Mouse (Mus musculus): ENCODE data around the gene Cln6. TPM values are rescaled to one million over a fixed set of nuclear protein-coding genes. Genes with fewer than 3 reads are reported as not detected.
A peak's percentile ranks its signal among the peaks of the same experiment; 100 is the strongest.
"Not testable (repeated sequence)": the region's sequence is repeated elsewhere in the genome, so short reads cannot be mapped to it uniquely, and the experiment has no call there.

Cln6 gene
- polyA plus RNA-seq, 1 experiment from 2014 or later, result 7.9 TPM

DNA sequence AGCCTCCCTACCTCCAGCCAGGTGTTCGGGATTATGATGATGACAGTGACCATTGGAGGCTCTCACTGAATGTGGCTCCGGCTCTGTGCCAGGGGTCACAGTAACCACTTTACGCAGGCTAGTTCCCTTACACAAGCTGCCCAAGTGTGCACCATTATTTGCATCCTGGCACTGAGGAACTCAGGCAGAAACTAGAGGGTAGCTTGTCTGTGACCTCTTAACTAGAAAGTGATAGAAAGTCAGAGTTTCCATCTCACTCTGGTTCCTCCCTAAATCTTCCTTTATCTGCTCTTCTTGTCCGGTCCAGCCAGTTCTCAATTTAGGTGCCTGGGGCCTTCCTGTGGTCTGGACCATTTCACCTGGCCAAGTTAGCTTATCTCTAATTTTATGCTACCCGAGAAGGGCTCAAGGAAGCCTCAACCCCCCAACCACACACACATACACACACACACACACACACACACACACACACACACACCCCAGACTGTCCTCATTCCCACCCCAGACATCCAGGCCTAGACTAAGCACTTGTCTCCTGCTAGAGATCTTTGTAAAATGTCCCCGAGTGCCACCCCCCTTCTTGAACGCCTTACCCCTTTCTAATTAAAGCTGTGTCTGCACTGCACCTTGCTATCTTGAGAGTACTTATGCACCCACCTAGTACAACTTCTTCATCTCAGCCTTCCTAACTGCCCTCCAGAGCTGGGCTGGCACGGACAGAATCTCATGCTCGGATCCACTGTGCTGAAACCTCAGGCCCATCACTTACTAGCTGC lies 22.1 kb upstream of the Cln6 start:
- DNase-seq (ENCODE audit: low spot score), result no peak
- no peak overlapping the region for H3K4me3 ChIP-seq (ENCODE audit: low read depth, low read length)
- no peak overlapping the region for H3K9ac ChIP-seq (ENCODE audit: low read depth, low read length)
- no peaks in the 10 kb centered on the region for H3K9me3 ChIP-seq (ENCODE audit: control insufficient read depth, low read length)
- H3K4me2 ChIP-seq (replicated peaks; ENCODE audit: low read depth, low read length), result no peak overlapping the region
- no peaks in the 10 kb centered on the region for H3K27me3 ChIP-seq (ENCODE audit: control insufficient read depth, insufficient read depth, low read length)
- H3K4me1 ChIP-seq (replicated peaks; ENCODE audit: control insufficient read depth, insufficient read depth, low read length), result no peaks in the 10 kb centered on the region
- no peak overlapping the region for H3K27ac ChIP-seq (ENCODE audit: low read depth, low read length)
- H3K36me3 ChIP-seq (ENCODE audit: control insufficient read depth, insufficient read depth, low read length), result no peaks in the 10 kb centered on the region
- 86% methylated on average over 9 of the region's 9 CpGs for WGBS
- no peak for ATAC-seq (ENCODE audit: low FRiP score)

DNA sequence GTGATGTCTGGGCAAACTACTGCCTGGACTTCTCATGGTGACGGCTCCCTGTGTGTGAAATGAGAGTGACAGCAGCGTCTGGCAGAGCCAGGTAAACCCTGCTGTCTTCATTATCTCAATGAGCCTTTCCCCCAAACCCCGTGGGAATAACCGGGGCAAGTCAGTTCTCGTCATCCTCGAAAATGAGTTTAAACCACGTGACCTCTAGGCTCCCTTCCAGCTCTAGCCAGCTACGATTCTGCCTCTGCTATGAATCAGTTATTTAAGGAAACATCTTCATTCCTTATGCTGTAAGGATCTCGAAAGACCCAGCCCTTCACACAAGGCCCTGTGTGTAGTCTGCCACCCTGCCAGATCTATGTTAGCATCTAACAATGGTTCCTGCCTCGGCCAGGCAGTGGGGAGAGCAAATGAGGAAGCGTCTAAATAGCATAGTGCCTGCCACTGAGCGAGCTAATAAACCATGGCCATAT lies 21.4 kb upstream of the Cln6 start:
- DNase-seq (ENCODE audit: low spot score) (no peak), ATAC-seq (ENCODE audit: low FRiP score) (no peak)
- Histone ChIP-seq H3K9ac (ENCODE audit: low read depth, low read length) (no peak overlapping the region), H3K27me3 (ENCODE audit: control insufficient read depth, insufficient read depth, low read length) (no peaks in the 10 kb centered on the region), H3K4me3 (ENCODE audit: low read depth, low read length) (no peak overlapping the region), H3K27ac (ENCODE audit: low read depth, low read length) (no peak overlapping the region), H3K4me2 (replicated peaks; ENCODE audit: low read depth, low read length) (no peak overlapping the region), H3K4me1 (replicated peaks; ENCODE audit: control insufficient read depth, insufficient read depth, low read length) (no peaks in the 10 kb centered on the region), H3K36me3 (ENCODE audit: control insufficient read depth, insufficient read depth, low read length) (no peaks in the 10 kb centered on the region), H3K9me3 (ENCODE audit: control insufficient read depth, low read length) (no peaks in the 10 kb centered on the region)
- 70% methylated on average over 12 of the region's 12 CpGs for WGBS

DNA sequence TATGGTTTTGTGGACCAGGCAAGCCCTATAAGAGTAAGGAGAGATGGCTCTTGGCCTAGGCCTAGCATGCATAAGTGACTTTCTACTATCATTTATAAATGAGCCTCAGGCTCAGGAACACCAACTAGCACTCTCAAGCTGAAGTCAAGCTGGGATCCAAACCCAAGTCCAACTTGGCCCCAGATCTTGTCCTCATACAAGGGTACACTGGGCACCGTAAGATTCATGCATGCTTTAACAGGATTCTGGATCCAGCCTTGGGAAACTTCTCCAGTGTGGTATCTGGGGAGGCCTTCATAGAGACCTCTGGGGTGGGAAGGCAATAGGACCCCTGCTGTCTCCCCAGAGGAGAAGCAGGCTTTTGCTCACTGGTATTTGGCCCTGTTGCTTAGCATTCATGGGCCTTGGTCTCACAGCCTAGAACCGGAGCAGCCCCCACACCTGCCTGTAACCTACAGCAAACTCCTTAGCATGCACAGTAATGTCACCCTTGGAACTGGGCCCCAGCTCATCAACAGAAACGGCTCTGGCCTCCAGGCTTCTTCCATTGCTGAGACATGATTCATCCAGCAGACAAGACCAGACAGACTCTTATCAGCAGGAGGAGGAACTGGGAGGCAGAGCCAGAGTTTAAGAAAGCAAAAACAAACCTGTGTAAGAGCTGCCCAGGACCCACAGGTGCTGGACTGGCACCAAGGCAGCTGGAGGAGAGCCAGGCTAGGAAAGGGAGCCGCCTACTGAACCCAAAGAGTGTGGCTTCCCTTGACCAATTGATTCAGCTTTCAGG lies 20.6 kb upstream of the Cln6 start:
- no peak overlapping the region for H3K4me2 ChIP-seq (replicated peaks; ENCODE audit: low read depth, low read length)
- no peak overlapping the region for H3K9ac ChIP-seq (ENCODE audit: low read depth, low read length)
- DNase-seq (ENCODE audit: low spot score), result no peak
- 89% methylated on average over 4 of the region's 4 CpGs for WGBS
- ATAC-seq (ENCODE audit: low FRiP score), result no peak
- H3K9me3 ChIP-seq (ENCODE audit: control insufficient read depth, low read length), result no peaks in the 10 kb centered on the region
- H3K4me1 ChIP-seq (replicated peaks; ENCODE audit: control insufficient read depth, insufficient read depth, low read length), result no peaks in the 10 kb centered on the region
- H3K4me3 ChIP-seq (ENCODE audit: low read depth, low read length), result no peak overlapping the region
- no peaks in the 10 kb centered on the region for H3K36me3 ChIP-seq (ENCODE audit: control insufficient read depth, insufficient read depth, low read length)
- no peak overlapping the region for H3K27ac ChIP-seq (ENCODE audit: low read depth, low read length)
- H3K27me3 ChIP-seq (ENCODE audit: control insufficient read depth, insufficient read depth, low read length), result no peaks in the 10 kb centered on the region

DNA sequence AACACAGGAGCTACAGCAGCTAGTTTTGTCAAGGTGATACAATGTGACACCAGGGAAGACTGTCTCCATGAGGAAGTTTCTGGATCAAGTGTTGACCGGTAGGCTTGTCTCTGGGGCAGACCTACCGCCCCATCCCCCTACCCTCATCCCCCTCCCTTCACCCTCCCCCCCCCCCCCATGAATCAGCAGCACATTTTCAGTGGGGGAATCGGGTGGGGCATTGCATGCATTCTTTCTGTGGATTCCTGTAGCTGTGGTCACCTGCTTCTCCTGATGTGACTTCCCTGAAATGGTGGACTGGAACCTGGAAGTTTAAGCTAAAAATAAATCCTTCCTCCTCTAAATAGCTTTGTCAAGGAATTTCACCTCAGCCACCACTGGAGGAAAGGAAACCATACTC lies 19.1 kb upstream of the Cln6 start:
- Histone ChIP-seq H3K4me3 (ENCODE audit: low read depth, low read length) (no peak overlapping the region), H3K4me1 (replicated peaks; ENCODE audit: control insufficient read depth, insufficient read depth, low read length) (no peaks in the 10 kb centered on the region), H3K9ac (ENCODE audit: low read depth, low read length) (no peak overlapping the region), H3K4me2 (replicated peaks; ENCODE audit: low read depth, low read length) (no peak overlapping the region), H3K27me3 (ENCODE audit: control insufficient read depth, insufficient read depth, low read length) (no peaks in the 10 kb centered on the region), H3K9me3 (ENCODE audit: control insufficient read depth, low read length) (no peaks in the 10 kb centered on the region), H3K36me3 (ENCODE audit: control insufficient read depth, insufficient read depth, low read length) (no peaks in the 10 kb centered on the region), H3K27ac (ENCODE audit: low read depth, low read length) (no peak overlapping the region)
- ATAC-seq (ENCODE audit: low FRiP score), result no peak
- DNase-seq (ENCODE audit: low spot score), result no peak
- 84% methylated on average over 3 of the region's 3 CpGs for WGBS

DNA sequence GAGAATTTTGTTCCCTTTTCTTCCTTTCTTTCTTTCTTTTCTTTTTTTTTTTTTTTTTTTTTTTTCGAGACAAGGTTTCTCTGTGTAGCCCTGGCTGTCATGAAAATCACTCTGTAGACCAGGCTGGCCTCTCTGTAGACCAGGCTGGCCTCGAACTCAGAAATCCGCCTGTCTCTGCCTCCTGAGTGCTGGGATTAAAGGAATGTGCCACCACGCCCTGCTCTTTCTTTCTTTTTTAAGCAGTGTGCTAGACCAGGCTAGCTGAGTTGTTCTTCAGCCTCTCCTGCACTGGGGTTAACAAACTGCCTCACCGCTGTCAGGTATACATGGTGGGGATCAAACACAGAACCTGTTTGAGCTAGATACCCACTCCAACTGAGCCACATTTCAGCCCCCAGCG lies 18.7 kb upstream of the Cln6 start:
- not testable (repeated sequence) for H3K4me2 ChIP-seq (replicated peaks; ENCODE audit: low read depth, low read length); H3K27ac ChIP-seq (ENCODE audit: low read depth, low read length); H3K9me3 ChIP-seq (ENCODE audit: control insufficient read depth, low read length); H3K9ac ChIP-seq (ENCODE audit: low read depth, low read length); ATAC-seq (ENCODE audit: low FRiP score); H3K36me3 ChIP-seq (ENCODE audit: control insufficient read depth, insufficient read depth, low read length); H3K4me1 ChIP-seq (replicated peaks; ENCODE audit: control insufficient read depth, insufficient read depth, low read length); H3K27me3 ChIP-seq (ENCODE audit: control insufficient read depth, insufficient read depth, low read length); H3K4me3 ChIP-seq (ENCODE audit: low read depth, low read length); DNase-seq (ENCODE audit: low spot score)
- 82% methylated on average over 6 of the region's 6 CpGs for WGBS

DNA sequence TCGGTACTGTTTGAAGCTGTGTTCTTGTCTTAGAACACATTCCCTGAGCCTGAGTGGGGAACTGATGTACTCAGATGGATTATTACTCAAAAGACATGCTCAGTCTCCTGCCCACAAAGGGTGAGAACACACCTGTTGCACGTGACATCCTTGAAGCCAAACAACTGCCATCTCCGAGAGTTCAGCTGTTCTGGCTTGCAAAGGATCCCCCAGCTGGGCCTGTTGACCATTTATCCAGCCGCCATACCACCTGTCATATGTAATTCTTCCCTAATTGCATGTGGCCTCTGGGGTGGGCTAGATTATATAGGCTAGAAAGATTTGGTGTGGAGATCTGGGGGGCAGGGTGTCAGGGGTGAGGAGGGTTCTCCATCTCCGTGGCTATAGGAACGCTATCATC lies 17.8 kb upstream of the Cln6 start:
- ATAC-seq (ENCODE audit: low FRiP score), result no peak
- WGBS, result 85% methylated on average over 6 of the region's 6 CpGs
- no peaks in the 10 kb centered on the region for H3K36me3 ChIP-seq (ENCODE audit: control insufficient read depth, insufficient read depth, low read length)
- H3K27me3 ChIP-seq (ENCODE audit: control insufficient read depth, insufficient read depth, low read length), result no peaks in the 10 kb centered on the region
- H3K4me1 ChIP-seq (replicated peaks; ENCODE audit: control insufficient read depth, insufficient read depth, low read length), result no peaks in the 10 kb centered on the region; the same call in 1 of the 2 replicates
- H3K4me3 ChIP-seq (ENCODE audit: low read depth, low read length), result no peak overlapping the region
- no peaks in the 10 kb centered on the region for H3K9me3 ChIP-seq (ENCODE audit: control insufficient read depth, low read length)
- no peak overlapping the region for H3K4me2 ChIP-seq (replicated peaks; ENCODE audit: low read depth, low read length)
- no peak overlapping the region for H3K9ac ChIP-seq (ENCODE audit: low read depth, low read length)
- no peak for DNase-seq (ENCODE audit: low spot score)
- H3K27ac ChIP-seq (ENCODE audit: low read depth, low read length), result no peak overlapping the region

DNA sequence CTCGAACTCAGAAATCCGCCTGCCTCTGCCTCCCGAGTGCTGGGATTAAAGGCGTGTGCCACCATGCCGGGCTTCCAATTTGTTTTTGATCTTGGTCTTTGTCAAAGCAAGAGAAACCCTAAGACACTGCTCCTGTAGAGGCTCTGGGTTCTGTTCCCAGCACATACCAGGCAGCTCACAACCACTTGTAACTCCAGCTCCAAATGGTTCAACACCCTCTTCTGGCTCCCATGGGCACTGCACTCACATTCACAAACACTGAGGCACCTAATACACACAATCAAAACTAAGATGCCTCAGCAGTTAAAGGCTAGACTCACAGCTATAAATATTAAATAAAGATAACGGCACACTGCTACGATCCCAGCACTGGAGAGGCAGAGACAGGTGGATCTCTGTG lies 16.8 kb upstream of the Cln6 start:
- WGBS, result 95% methylated on average over 7 of the region's 7 CpGs
- DNase-seq (ENCODE audit: low spot score) (no peak), ATAC-seq (ENCODE audit: low FRiP score) (no peak)
- Histone ChIP-seq H3K9ac (ENCODE audit: low read depth, low read length) (no peak overlapping the region), H3K4me1 (replicated peaks; ENCODE audit: control insufficient read depth, insufficient read depth, low read length) (no peaks in the 10 kb centered on the region; the same call in 1 of the 2 replicates), H3K4me2 (replicated peaks; ENCODE audit: low read depth, low read length) (no peak overlapping the region), H3K4me3 (ENCODE audit: low read depth, low read length) (no peak overlapping the region), H3K9me3 (ENCODE audit: control insufficient read depth, low read length) (no peaks in the 10 kb centered on the region), H3K27ac (ENCODE audit: low read depth, low read length) (no peak overlapping the region), H3K36me3 (ENCODE audit: control insufficient read depth, insufficient read depth, low read length) (no peaks in the 10 kb centered on the region), H3K27me3 (ENCODE audit: control insufficient read depth, insufficient read depth, low read length) (no peaks in the 10 kb centered on the region)

DNA sequence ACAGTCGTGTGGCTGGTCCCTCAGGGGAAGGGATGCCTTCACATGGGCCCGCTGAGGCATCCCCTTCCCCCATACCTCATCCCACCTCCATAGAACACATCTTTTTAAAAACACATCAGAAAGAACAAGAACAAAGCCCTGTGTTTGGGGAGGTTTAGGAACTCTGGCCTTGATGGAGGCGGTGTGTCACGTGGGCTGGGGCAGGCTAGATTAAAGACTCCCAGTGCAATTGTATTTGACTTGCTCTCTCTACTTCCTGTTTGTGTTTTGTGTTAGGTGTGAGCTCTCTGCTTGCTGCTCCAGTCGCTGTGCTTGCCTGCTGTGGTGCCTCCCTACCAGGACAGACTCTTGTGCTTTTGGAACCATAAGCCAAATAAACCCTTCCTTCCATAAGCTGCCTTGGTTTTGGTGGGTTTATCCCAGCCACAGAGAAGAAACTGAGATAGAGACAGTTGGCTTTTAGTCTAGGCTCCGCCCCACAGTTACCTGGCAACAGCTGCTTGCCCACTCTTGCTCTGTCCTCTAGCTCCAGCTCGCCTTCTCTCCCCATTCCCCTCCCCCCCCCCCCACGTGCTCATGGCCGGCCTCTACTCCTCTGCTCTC lies 12.7 kb upstream of the Cln6 start:
- Histone ChIP-seq H3K9ac (ENCODE audit: low read depth, low read length) (no peak overlapping the region), H3K4me3 (ENCODE audit: low read depth, low read length) (no peak overlapping the region), H3K36me3 (ENCODE audit: control insufficient read depth, insufficient read depth, low read length) (no peaks in the 10 kb centered on the region), H3K4me1 (replicated peaks; ENCODE audit: control insufficient read depth, insufficient read depth, low read length) (no peaks in the 10 kb centered on the region; the same call in 1 of the 2 replicates), H3K9me3 (ENCODE audit: control insufficient read depth, low read length) (no peaks in the 10 kb centered on the region), H3K27me3 (ENCODE audit: control insufficient read depth, insufficient read depth, low read length) (no peaks in the 10 kb centered on the region), H3K4me2 (replicated peaks; ENCODE audit: low read depth, low read length) (no peak overlapping the region), H3K27ac (ENCODE audit: low read depth, low read length) (no peak overlapping the region)
- 5% methylated on average over 9 of the region's 9 CpGs for WGBS
- DNase-seq (ENCODE audit: low spot score) (peak; percentile 45), ATAC-seq (ENCODE audit: low FRiP score) (no peak)

Data from hindbrain, embryonic 11.5 days (tissue).